Mouse (Mus musculus) midbrain, postnatal 0 days (tissue): ENCODE measurements at regions not wholly inside any gene's neighbourhood (a gene's known extent, or its start where the extent isn't known, plus 50 kb on each side); places are given as distances from the start of the nearest gene placed in this dataset.

Experiments
- ATAC-seq: fragments of 200-750 bp; cut with Nextera tagmentation; 2 replicates; pipeline ENCODE4 v1.8.0; 2017; ENCODE audit warnings: moderate number of reproducible peaks, mild to moderate bottlenecking, moderate TSS enrichment, moderate library complexity; ENCODE audit not compliant: low FRiP score
- DNase-seq: peaks from one replicate; pipeline ENCODE4 v3.0.0-alpha.2; 2015; ENCODE audit warnings: low spot score
- H3K27ac ChIP-seq: fragments of 300-500 bp; sonication (generic); 2 replicates; pipeline ENCODE4 v1.5.1; 2014; ENCODE audit warnings: low read depth, mild to moderate bottlenecking, low read length, mixed read lengths
- H3K27me3 ChIP-seq: fragments of 300-500 bp; sonication (generic); 2 replicates; pipeline ENCODE4 v1.6.1; 2014; ENCODE audit warnings: low read length, control low read depth, mixed read lengths; ENCODE audit not compliant: insufficient read depth
- H3K36me3 ChIP-seq: fragments of 300-500 bp; sonication (generic); 2 replicates; pipeline ENCODE4 v1.6.1; 2014; ENCODE audit warnings: low read length, control low read depth, mixed read lengths; ENCODE audit not compliant: insufficient read depth
- H3K4me1 ChIP-seq: fragments of 300-500 bp; sonication (generic); 2 replicates; pipeline ENCODE4 v1.6.1; 2014; ENCODE audit warnings: mild to moderate bottlenecking, control low read depth, antibody characterized with exemption, low read length, mixed read lengths; ENCODE audit not compliant: insufficient read depth
- H3K4me2 ChIP-seq: fragments of 300-500 bp; sonication (generic); 2 replicates; pipeline ENCODE4 v1.6.1; 2014; ENCODE audit warnings: low read depth, mild to moderate bottlenecking, low read length, mixed read lengths; ENCODE audit not compliant: poor library complexity, severe bottlenecking
- H3K4me3 ChIP-seq: fragments of 300-500 bp; sonication (generic); 2 replicates; pipeline ENCODE4 v1.5.1; 2014; ENCODE audit warnings: low read depth, mild to moderate bottlenecking, low read length, moderate library complexity
- H3K9ac ChIP-seq: fragments of 300-500 bp; sonication (generic); replicated peaks from 2 replicates; pipeline ENCODE4 v1.6.1; 2014; ENCODE audit warnings: mild to moderate bottlenecking, low read length, moderate library complexity, mixed read lengths; ENCODE audit not compliant: poor library complexity, severe bottlenecking
- H3K9me3 ChIP-seq: fragments of 300-500 bp; sonication (generic); 2 replicates; pipeline ENCODE4 v1.6.1; 2016; ENCODE audit warnings: low read length, control low read depth
- CTCF ChIP-seq: IDR thresholded peaks from 2 replicates; pipeline ENCODE4 v1.5.1; 2016; ENCODE audit warnings: antibody characterized with exemption, mild to moderate bottlenecking
- WGBS: fragments of 180-500 bp; shearing (Covaris S2); extraction: QIAGEN DNeasy Blood & Tissue Kit; methylation state at CpG from one replicate; pipeline ENCODE4 v1.1.7; 2014; 5-methylcytosine and 5-hydroxymethylcytosine counted together

DNA sequence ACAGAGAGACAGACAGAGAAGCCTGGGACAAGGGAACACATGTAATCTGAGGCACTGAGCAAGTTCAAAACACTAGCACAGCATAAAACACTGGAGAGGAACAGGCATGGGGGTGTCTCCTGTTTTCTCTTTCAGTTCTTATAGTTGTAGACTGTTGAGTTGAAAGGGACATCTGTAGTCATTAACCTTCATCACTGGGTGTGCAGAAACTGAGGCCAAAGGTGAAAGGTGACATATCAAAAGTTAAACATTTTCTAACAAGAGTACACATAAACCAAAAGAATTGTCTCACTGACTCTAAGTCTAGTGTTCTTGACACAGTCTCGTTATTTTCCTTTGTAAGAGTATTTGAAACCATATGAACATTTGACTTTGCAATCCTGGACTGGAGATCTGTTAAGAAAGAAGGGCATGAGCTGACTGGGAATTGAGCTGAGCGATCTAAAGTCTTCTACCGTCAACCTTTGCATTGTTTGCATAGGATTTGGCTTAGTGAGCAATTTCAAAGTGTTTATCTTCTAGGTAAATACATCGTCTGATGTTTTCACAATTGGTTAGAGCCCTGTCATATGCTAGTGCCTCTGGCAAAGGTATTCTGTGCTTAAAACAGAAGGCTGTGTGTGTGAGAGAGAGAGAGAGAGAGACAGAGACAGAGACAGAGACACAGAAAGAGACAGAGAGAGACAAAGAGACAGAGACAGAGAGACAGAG lies 284.4 kb upstream of the Tnp1 start:
- no peak overlapping the region for H3K9ac ChIP-seq
- WGBS, result 56% methylated on average over 4 of the region's 4 CpGs
- DNase-seq, result no peak
- H3K4me1 ChIP-seq, result no peaks in the 10 kb centered on the region
- H3K9me3 ChIP-seq, result no peaks in the 10 kb centered on the region
- no peaks in the 10 kb centered on the region for H3K27me3 ChIP-seq
- no peak overlapping the region for H3K4me2 ChIP-seq
- no peak overlapping the region for H3K27ac ChIP-seq
- no peaks in the 10 kb centered on the region for H3K36me3 ChIP-seq
- H3K4me3 ChIP-seq, result no peak overlapping the region
- no peak for ATAC-seq
- TF ChIP-seq CTCF, result no peak

DNA sequence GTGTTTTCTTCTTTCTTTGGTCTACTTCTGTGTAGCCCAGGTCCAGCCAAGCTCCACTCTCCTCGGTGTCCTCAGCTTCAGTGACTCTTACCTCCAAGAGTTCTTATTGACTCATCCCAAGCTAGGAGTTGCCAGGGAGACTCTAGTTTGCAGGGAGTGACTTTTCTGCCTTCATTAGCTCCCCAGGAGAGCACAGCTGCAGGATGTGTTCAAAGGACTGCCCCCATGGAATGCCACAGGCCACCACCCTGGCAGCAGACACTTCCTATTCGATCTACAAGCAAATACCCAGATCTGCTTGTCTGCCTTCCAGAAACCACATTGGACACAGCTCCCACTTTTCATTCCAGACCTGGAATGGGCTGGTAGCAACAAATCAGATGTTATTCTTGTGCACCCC lies 269.6 kb upstream of the Tnp1 start:
- Histone ChIP-seq H3K4me1 (no peaks in the 10 kb centered on the region), H3K27ac (no peak overlapping the region), H3K27me3 (no peaks in the 10 kb centered on the region), H3K4me3 (no peak overlapping the region), H3K4me2 (no peak overlapping the region), H3K9me3 (0 out of 2 replicates have a peak, but pooled peaks cover 2% of the 10 kb centered on the region), H3K9ac (no peak overlapping the region), H3K36me3 (no peaks in the 10 kb centered on the region)
- no peak for DNase-seq
- no peak for TF ChIP-seq CTCF
- no peak for ATAC-seq
- 79% methylated on average over 2 of the region's 2 CpGs for WGBS

DNA sequence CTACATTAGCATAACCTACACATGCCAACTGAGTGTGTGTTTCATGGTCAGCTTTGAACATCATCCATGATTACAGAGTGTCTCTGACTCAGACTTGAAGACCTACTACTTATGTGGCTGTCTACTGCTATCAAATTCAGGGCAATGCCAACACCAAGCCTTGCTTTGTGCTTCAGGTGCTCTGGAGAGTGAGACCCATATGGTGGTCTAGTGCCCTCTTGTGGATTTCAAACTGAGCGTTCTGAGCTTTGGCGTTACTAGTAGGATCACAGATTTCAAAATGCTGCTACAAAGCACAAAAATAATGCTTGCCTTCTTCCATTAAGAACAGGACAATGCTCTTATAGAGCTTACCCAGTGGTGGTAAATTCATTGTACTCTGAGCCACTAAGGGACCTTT lies 258.8 kb upstream of the Tnp1 start:
- Histone ChIP-seq H3K4me3 (no peak overlapping the region), H3K9me3 (no peaks in the 10 kb centered on the region), H3K9ac (no peak overlapping the region), H3K4me2 (no peak overlapping the region), H3K27ac (no peak overlapping the region), H3K36me3 (no peaks in the 10 kb centered on the region), H3K27me3 (no peaks in the 10 kb centered on the region), H3K4me1 (no peaks in the 10 kb centered on the region)
- peak; percentile 61 for DNase-seq
- no peak for ATAC-seq
- 39% methylated on average over 2 of the region's 2 CpGs for WGBS
- peak; percentile 66 for TF ChIP-seq CTCF

DNA sequence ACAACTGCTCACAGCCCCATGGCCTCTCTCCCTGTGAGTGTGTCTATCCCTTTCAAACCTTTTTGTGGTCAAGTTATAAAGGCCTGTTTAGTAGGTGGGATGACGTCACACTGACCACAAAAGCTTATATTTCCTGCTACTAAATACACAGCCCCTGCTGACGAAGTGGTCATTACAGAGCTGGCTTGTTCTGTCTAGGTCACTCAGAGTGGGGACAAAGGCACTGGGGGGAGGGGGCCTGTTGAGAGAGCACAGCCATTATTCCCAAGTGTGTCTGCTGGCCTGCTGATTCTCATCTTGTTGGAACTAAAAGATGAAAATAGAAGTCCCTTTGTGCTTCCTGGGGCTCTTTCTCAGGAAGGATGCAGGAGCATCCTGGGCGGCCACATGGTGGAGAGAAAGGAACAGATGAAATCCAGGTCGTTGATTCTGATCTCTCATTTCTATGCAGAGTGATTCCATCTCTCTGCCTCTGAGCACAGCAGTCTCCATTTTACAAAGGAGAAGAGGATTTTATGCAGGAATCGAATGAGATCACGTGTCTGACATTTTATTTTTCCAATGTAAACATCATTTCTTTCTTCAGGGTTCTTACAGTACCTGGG lies 255.2 kb upstream of the Tnp1 start:
- DNase-seq (peak; percentile 34), ATAC-seq (peak; percentile 54; the same call in 1 of the 2 replicates)
- no peaks in the 10 kb centered on the region for H3K4me1 ChIP-seq
- H3K4me2 ChIP-seq, result no peak overlapping the region
- H3K9ac ChIP-seq, result no peak overlapping the region
- TF ChIP-seq CTCF, result no peak
- no peaks in the 10 kb centered on the region for H3K9me3 ChIP-seq
- no peak overlapping the region for H3K4me3 ChIP-seq
- WGBS, result 23% methylated on average over 6 of the region's 6 CpGs
- H3K27ac ChIP-seq, result no peak overlapping the region
- no peaks in the 10 kb centered on the region for H3K27me3 ChIP-seq
- H3K36me3 ChIP-seq, result no peaks in the 10 kb centered on the region

DNA sequence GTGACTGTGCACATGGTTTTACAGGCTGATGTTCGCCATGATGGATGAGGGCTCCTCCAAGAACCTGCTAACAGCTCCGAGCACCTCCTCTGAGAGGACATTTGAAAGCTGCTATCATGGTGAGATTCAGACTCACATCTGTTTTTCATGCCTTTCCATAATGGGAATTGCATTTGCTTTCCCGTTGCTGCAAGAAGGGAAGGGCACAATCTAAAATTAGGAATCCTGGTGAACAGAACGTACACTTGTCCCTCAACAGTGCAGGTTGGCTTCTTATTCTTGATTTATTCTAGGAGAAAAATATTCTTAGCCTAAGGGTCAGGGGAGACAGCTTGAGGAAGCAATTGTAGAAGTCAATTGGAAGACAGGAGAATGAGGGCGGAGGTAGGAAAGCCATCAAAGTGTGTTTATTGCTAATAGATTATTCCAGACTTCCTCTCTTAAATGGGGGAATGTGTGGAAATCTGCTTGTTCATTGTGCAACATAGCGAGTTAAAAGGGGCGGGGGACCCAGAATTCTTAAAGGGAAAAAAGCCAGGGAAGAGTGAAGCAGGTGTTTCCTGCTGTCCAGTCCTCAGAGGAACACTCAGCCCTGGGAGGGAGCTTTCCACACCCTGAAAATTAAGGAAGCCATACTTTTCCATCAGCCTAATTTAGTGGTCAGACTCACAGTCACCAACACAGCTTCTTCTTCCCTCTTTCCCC lies 253.5 kb upstream of the Tnp1 start:
- no peak for TF ChIP-seq CTCF
- WGBS, result 84% methylated on average over 7 of the region's 7 CpGs
- Histone ChIP-seq H3K9ac (no peak overlapping the region), H3K4me1 (no peaks in the 10 kb centered on the region), H3K27me3 (no peaks in the 10 kb centered on the region), H3K27ac (no peak overlapping the region), H3K4me2 (no peak overlapping the region), H3K4me3 (no peak overlapping the region), H3K36me3 (no peaks in the 10 kb centered on the region), H3K9me3 (no peaks in the 10 kb centered on the region)
- DNase-seq, result no peak
- no peak for ATAC-seq

DNA sequence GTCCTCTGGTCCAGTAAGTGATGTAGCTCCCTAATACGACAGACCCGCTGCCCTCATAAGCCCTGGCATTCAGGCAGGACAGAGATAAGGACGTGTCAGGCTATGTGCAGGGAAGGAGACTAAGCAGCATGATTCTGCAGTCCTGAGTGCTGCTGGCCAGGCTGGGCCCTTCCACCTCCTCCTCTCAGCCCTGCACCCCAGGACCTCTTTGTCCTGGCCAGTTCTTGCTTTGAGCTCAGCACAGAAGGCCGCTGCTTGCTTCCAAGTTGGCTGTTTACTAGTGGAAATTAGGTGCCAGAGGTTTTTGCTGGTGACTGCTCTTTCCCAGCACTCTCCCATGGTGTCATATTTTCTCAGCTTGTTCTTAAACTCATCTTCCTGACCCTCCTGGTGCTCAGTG lies 249.3 kb upstream of the Tnp1 start:
- Histone ChIP-seq H3K9ac (no peak overlapping the region), H3K27ac (no peak overlapping the region), H3K4me1 (no peaks in the 10 kb centered on the region), H3K9me3 (no peaks in the 10 kb centered on the region), H3K27me3 (no peaks in the 10 kb centered on the region), H3K4me2 (no peak overlapping the region), H3K4me3 (no peak overlapping the region), H3K36me3 (no peaks in the 10 kb centered on the region)
- no peak for ATAC-seq
- TF ChIP-seq CTCF, result no peak
- DNase-seq, result no peak
- WGBS, result 59% methylated on average over 4 of the region's 4 CpGs
